Mouse (Mus musculus): ENCODE measurements at regions not wholly inside any gene's neighbourhood (a gene's known extent, or its start where the extent isn't known, plus 50 kb on each side); places are given as distances from the start of the nearest gene placed in this dataset.

DNA sequence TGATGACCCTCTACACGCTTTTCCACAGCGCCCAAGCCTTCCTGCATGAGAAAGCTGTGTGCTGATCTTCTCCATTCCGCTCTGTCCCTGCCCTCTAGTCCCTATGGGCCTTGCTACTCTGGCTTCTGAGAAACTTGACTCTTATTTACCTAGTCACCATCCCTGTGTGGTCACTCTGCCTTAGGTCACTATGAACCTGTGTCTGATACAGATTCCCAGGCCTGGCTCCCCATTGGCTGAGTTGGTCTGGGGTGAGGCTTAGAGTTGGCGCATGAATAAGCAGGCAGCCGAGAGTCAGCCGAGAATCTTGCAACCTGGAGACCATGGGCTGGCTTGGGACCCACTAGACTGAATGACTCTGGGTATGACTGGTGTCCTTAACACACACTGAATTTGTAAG, 373.5 kb downstream of the Sox9 start:
- TF ChIP-seq CTCF (IDR thresholded peaks at IDR 0.05; ENCODE audit: insufficient read depth, low read length) (no peak), POLR2A (IDR thresholded peaks at IDR 0.05; ENCODE audit: borderline replicate concordance, extremely low read depth, low read depth, low read length) (no peak)
